Mouse (Mus musculus) liver, embryonic 13.5 days (tissue): ENCODE measurements around the gene Pou5f1. TPM values are rescaled to one million over a fixed set of nuclear protein-coding genes. Genes with fewer than 3 reads are reported as not detected.

Experiments
- ATAC-seq: fragments of 200-750 bp; cut with Nextera tagmentation; 2 replicates; pipeline ENCODE4 v1.8.0; 2017; ENCODE audit warnings: low read depth, mild to moderate bottlenecking, moderate number of reproducible peaks, moderate library complexity
- DNase-seq: peaks from one replicate; pipeline ENCODE4 v3.0.0; 2022
- H3K27ac ChIP-seq: fragments of 300-500 bp; sonication (generic); 2 replicates; pipeline ENCODE4 v1.5.1; 2015; ENCODE audit warnings: moderate library complexity, mild to moderate bottlenecking, inconsistent platforms
- H3K27me3 ChIP-seq: fragments of 300-500 bp; sonication (generic); 2 replicates; pipeline ENCODE4 v1.6.1; 2015; ENCODE audit warnings: mild to moderate bottlenecking, inconsistent platforms
- H3K36me3 ChIP-seq: fragments of 300-500 bp; sonication (generic); 2 replicates; pipeline ENCODE4 v1.6.1; 2015; ENCODE audit warnings: mild to moderate bottlenecking, inconsistent platforms
- H3K4me1 ChIP-seq: fragments of 300-500 bp; sonication (generic); replicated peaks from 2 replicates; pipeline ENCODE4 v1.6.1; 2015; ENCODE audit warnings: inconsistent platforms
- H3K4me2 ChIP-seq: fragments of 300-500 bp; sonication (generic); 2 replicates; pipeline ENCODE4 v1.6.1; 2015; ENCODE audit warnings: inconsistent platforms, mild to moderate bottlenecking, moderate library complexity
- H3K4me3 ChIP-seq: fragments of 300-500 bp; sonication (generic); replicated peaks from 2 replicates; pipeline ENCODE4 v1.5.1; 2015; ENCODE audit warnings: mild to moderate bottlenecking, inconsistent platforms
- H3K9ac ChIP-seq: fragments of 300-500 bp; sonication (generic); 2 replicates; pipeline ENCODE4 v1.6.1; 2015; ENCODE audit warnings: mild to moderate bottlenecking, inconsistent platforms
- H3K9me3 ChIP-seq: fragments of 300-500 bp; sonication (generic); replicated peaks from 2 replicates; pipeline ENCODE4 v1.6.1; 2016; ENCODE audit warnings: inconsistent platforms
- WGBS: fragments of 180-500 bp; shearing (Covaris S2); methylation state at CpG from one replicate; pipeline ENCODE4 v1.1.7; 2015; ENCODE audit not compliant: insufficient replicate concordance; 5-methylcytosine and 5-hydroxymethylcytosine counted together
- polyA plus RNA-seq: library from polyadenylated mRNA; unstranded; fragments of >200 nt; fragmentation: Nextera tagmentation; extraction: Ambion mirVana; gene quantifications from 2 replicates; pipeline ENCODE4 v1.2.1, GENCODE M21; 2015

Gene Pou5f1
- polyA plus RNA-seq, 1 experiment from 2014 or later = not detected

- peaks cover 2% of the 10 kb centered on the region; the same call in 1 of the 2 replicates for H3K27me3 ChIP-seq
- WGBS = 77% methylated on average over 6 of the region's 6 CpGs
- peak overlapping the region; percentile 79 for H3K4me3 ChIP-seq
- peaks cover 43% of the 10 kb centered on the region for H3K4me1 ChIP-seq
- H3K9me3 ChIP-seq = no peaks in the 10 kb centered on the region
- ATAC-seq = no peak
- peak overlapping the region; percentile 85 for H3K9ac ChIP-seq
- DNase-seq = no peak
- peaks cover 27% of the 10 kb centered on the region for H3K36me3 ChIP-seq
- H3K4me2 ChIP-seq = peak overlapping the region; percentile 89
- H3K27ac ChIP-seq = no peak overlapping the region
These were observed 8.9 kb downstream of the Pou5f1 start for GRCm38 (mm10) chr17:35514756-35515155.

DNA sequence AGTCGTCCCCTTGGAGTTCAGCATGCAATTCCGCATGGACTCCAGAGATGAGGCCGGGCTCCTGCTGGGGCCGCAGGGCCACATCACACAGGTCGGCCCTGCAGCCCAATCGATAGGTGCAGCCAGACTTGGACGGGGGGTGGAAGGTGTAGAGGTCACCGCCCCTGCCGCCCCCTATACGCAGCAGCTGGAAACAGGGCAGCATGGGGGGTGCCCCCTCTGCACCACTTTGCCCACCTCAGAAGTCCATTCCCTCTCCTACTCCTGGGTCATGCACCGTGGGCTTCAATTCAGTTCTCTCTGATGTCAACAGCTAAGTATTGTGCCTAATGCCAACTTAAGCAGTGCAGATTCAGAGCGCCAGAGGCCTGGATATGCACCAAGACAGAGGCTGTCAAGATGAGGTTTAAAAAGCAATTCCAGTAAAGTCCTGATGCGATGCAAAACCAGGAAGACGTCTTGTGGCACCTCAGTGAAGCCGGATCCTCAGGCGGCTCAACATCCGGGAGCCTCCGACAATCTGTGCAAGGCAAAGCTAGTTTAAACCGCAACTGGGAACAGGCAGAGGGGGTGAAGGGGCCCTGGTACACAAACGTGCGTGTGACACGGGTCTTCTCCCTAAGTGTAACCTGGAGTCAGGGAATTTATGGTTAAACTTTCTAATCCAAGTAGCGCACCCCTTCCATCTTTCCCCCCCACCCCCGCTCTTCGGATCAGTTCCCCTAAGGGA is 10.3 kb downstream of the Pou5f1 start:
- peaks cover 27% of the 10 kb centered on the region for H3K36me3 ChIP-seq
- no peaks in the 10 kb centered on the region for H3K9me3 ChIP-seq
- peak overlapping the region; percentile 89 for H3K4me2 ChIP-seq
- peak; percentile 21 for DNase-seq
- H3K9ac ChIP-seq = peak overlapping the region; percentile 85
- WGBS = 11% methylated on average over 25 of the region's 25 CpGs
- ATAC-seq = no peak
- peak overlapping the region; percentile 22; the same call in 1 of the 2 replicates for H3K27ac ChIP-seq
- H3K27me3 ChIP-seq = no peaks in the 10 kb centered on the region
- peak overlapping the region; percentile 79 for H3K4me3 ChIP-seq
- H3K4me1 ChIP-seq = peaks cover 43% of the 10 kb centered on the region

GRCm38 (mm10) chr17:35516652-35517500 is 11.1 kb downstream of the Pou5f1 start, which contains the start of the genes Tcf19 and Cchcr1:
Tcf19 (minus strand) TSS chr17:35516824.
Cchcr1 (plus strand) TSS chr17:35517100.
- H3K4me1 ChIP-seq = peaks cover 43% of the 10 kb centered on the region
- no peaks in the 10 kb centered on the region for H3K27me3 ChIP-seq
- peak within 1 kb of the TSS; percentile 89 for H3K4me2 ChIP-seq
- H3K9ac ChIP-seq = peak within 1 kb of the TSS; percentile 85
- H3K9me3 ChIP-seq = no peaks in the 10 kb centered on the region
- ATAC-seq = peak; percentile 95
- DNase-seq = peak; percentile 99
- under 1% methylated on average over 67 of the region's 67 CpGs for WGBS
- peak within 1 kb of the TSS; percentile 79 for H3K4me3 ChIP-seq
- peak within 1 kb of the TSS; percentile 83 for H3K27ac ChIP-seq
- H3K36me3 ChIP-seq = peaks cover 35% of the 10 kb centered on the region

- Histone ChIP-seq H3K4me3 (peak overlapping the region; percentile 79), H3K27me3 (no peaks in the 10 kb centered on the region), H3K27ac (peak overlapping the region; percentile 83), H3K9ac (peak overlapping the region; percentile 83), H3K9me3 (no peaks in the 10 kb centered on the region), H3K36me3 (peaks cover 31% of the 10 kb centered on the region), H3K4me1 (peaks cover 43% of the 10 kb centered on the region), H3K4me2 (peak overlapping the region; percentile 89)
- no peak for ATAC-seq
- DNase-seq = no peak
- WGBS = 14% methylated on average over 12 of the region's 12 CpGs
These were observed 11.7 kb downstream of the Pou5f1 start for GRCm38 (mm10) chr17:35517526-35517925.

DNA sequence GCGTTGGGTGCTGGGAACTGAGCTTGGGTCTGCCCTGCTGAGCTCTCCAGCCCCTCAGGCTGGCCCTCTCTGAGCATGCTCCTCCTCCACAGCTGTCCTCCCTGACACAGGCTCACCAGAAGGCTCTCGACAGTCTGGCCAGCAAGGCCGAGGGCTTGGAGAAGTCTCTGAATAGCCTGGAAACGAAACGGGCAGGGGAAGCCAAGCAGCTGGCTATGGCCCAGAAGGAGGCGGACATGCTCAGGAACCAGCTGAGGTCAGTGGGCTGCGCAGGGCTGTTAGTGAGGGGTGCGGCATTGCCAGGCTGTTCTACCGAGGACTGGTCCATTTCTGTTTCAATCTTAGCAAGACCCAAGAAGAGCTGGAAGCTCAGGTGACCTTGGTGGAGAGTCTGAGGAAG is 18.5 kb downstream of the Pou5f1 start:
- Histone ChIP-seq H3K27me3 (no peaks in the 10 kb centered on the region), H3K4me1 (no peaks in the 10 kb centered on the region), H3K27ac (no peak overlapping the region), H3K4me3 (no peak overlapping the region), H3K9ac (no peak overlapping the region), H3K4me2 (no peak overlapping the region), H3K9me3 (no peaks in the 10 kb centered on the region), H3K36me3 (peaks cover 57% of the 10 kb centered on the region)
- DNase-seq (no peak), ATAC-seq (no peak)
- 87% methylated on average over 9 of the region's 9 CpGs for WGBS

DNA sequence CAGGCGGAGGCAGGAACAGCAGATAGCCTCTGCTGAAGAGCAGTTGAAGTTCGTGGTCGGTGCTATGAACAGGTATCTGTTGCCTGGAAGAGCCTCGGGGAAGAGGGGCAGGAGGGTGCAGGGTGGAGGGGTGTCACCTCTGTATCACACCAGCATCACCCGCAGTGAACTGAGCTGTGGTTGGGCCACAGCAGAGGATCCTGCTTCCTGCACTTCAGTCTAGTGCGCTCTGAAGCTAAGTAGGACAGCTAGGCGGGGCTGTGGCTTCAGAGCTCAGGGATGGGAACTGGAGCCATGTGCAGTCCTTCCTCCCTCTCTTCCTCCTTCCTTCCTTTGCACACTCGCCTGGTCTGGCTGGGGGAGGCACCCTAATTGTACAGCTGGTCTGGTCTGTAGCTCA is 20.8 kb downstream of the Pou5f1 start:
- no peak overlapping the region for H3K4me2 ChIP-seq
- H3K9me3 ChIP-seq = no peaks in the 10 kb centered on the region
- no peak overlapping the region for H3K9ac ChIP-seq
- 45% methylated on average over 8 of the region's 8 CpGs for WGBS
- H3K4me1 ChIP-seq = 0 out of 2 replicates have a peak, but pooled peaks cover 2% of the 10 kb centered on the region
- ATAC-seq = no peak
- no peak for DNase-seq
- no peaks in the 10 kb centered on the region for H3K27me3 ChIP-seq
- no peak overlapping the region for H3K27ac ChIP-seq
- no peak overlapping the region for H3K4me3 ChIP-seq
- H3K36me3 ChIP-seq = peaks cover 63% of the 10 kb centered on the region

- 16% methylated on average over 3 of the region's 3 CpGs for WGBS
- H3K4me2 ChIP-seq = no peak overlapping the region
- H3K36me3 ChIP-seq = peaks cover 29% of the 10 kb centered on the region
- H3K4me3 ChIP-seq = no peak overlapping the region
- H3K27ac ChIP-seq = no peak overlapping the region
- peaks cover 12% of the 10 kb centered on the region for H3K27me3 ChIP-seq
- H3K4me1 ChIP-seq = 0 out of 2 replicates have a peak, but pooled peaks cover 2% of the 10 kb centered on the region
- ATAC-seq (no peak), DNase-seq (no peak)
- H3K9me3 ChIP-seq = no peaks in the 10 kb centered on the region
- no peak overlapping the region for H3K9ac ChIP-seq
These were observed 26.5 kb downstream of the Pou5f1 start for GRCm38 (mm10) chr17:35532360-35532759.

- H3K27ac ChIP-seq = no peak within 1 kb of the TSS
- no peaks in the 10 kb centered on the region for H3K9me3 ChIP-seq
- 0 out of 2 replicates have a peak, but pooled peaks cover 2% of the 10 kb centered on the region for H3K4me1 ChIP-seq
- peaks cover 12% of the 10 kb centered on the region for H3K27me3 ChIP-seq
- H3K36me3 ChIP-seq = peaks cover 26% of the 10 kb centered on the region
- ATAC-seq (no peak), DNase-seq (no peak)
- no peak within 1 kb of the TSS for H3K4me2 ChIP-seq
- H3K4me3 ChIP-seq = no peak within 1 kb of the TSS
- 18% methylated on average over 7 of the region's 7 CpGs for WGBS
- H3K9ac ChIP-seq = no peak within 1 kb of the TSS
These were observed 27.1 kb downstream of the Pou5f1 start, which contains the start of gene Psors1c2 for GRCm38 (mm10) chr17:35532901-35533300. Psors1c2 (plus strand) TSS chr17:35533201.

GRCm38 (mm10) chr17:35534343-35534742 is 28.5 kb downstream of the Pou5f1 start:
- Histone ChIP-seq H3K27ac (no peak overlapping the region), H3K36me3 (peaks cover 12% of the 10 kb centered on the region), H3K9ac (no peak overlapping the region), H3K9me3 (no peaks in the 10 kb centered on the region), H3K4me2 (no peak overlapping the region), H3K4me1 (0 out of 2 replicates have a peak, but pooled peaks cover 2% of the 10 kb centered on the region), H3K27me3 (peaks cover 12% of the 10 kb centered on the region), H3K4me3 (no peak overlapping the region)
- no peak for ATAC-seq
- WGBS = 11% methylated on average over 6 of the region's 6 CpGs
- DNase-seq = peak; percentile 31

DNA sequence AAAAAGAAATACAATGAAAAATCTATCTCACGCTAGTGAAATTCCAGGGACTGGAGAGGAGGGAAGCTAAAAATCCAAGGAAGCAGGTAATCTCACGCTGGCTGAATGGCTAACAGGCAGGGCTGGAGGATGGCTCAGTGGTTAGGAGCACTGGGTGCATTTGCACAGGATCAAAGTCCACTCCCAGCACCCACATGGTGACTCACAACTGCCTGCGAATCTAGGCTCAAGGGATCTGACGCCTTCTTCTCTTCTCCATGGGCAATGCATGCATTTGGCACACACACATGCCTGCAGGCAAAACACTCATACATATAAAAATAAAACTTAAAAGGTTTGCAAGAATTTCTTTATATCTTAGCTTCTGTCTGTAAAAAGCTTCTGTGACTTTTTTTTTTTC is 31.6 kb downstream of the Pou5f1 start:
- DNase-seq = no peak
- Histone ChIP-seq H3K27ac (no peak overlapping the region), H3K27me3 (peaks cover 12% of the 10 kb centered on the region), H3K9me3 (no peaks in the 10 kb centered on the region), H3K4me3 (no peak overlapping the region), H3K36me3 (no peaks in the 10 kb centered on the region), H3K9ac (no peak overlapping the region), H3K4me1 (no peaks in the 10 kb centered on the region), H3K4me2 (no peak overlapping the region)
- 58% methylated on average over 4 of the region's 4 CpGs for WGBS
- ATAC-seq = no peak

- WGBS = 56% methylated on average over 1 of the region's 1 CpGs
- ATAC-seq = no peak
These were observed 32.7 kb downstream of the Pou5f1 start for GRCm38 (mm10) chr17:35538476-35538875.

More at GRCm38 (mm10) chr17:35538476-35538875, 32.7 kb downstream of the Pou5f1 start:
- Histone ChIP-seq H3K4me1 (no peaks in the 10 kb centered on the region), H3K4me2 (no peak overlapping the region), H3K27ac (no peak overlapping the region), H3K4me3 (no peak overlapping the region), H3K9ac (no peak overlapping the region), H3K27me3 (peaks cover 5% of the 10 kb centered on the region; the same call in 1 of the 2 replicates), H3K36me3 (no peaks in the 10 kb centered on the region), H3K9me3 (no peaks in the 10 kb centered on the region)
- DNase-seq = no peak
